Mouse (Mus musculus): ENCODE data around the gene Park7. TPM values are rescaled to one million over a fixed set of nuclear protein-coding genes. Genes with fewer than 3 reads are reported as not detected.
A peak's percentile ranks its signal among the peaks of the same experiment; 100 is the strongest.
"Not testable (repeated sequence)": the region's sequence is repeated elsewhere in the genome, so short reads cannot be mapped to it uniquely, and the experiment has no call there.

The Park7 gene
- total and polyA plus RNA-seq, 3 experiments: 148 to 265 (median 234) TPM

- H3K4me3 ChIP-seq; DNase-seq; H3K79me2 ChIP-seq (replicated peaks; ENCODE audit: control insufficient read depth, insufficient read depth, low read length); H3K27ac ChIP-seq; H3K27me3 ChIP-seq (ENCODE audit: control insufficient read depth, insufficient read depth, low read length); H3K36me3 ChIP-seq (ENCODE audit: control insufficient read depth, insufficient read depth, low read length); intact Hi-C loops (cut with DNase I); H3K4me1 ChIP-seq (ENCODE audit: control insufficient read depth, insufficient read depth, low read length); H3K9ac ChIP-seq (ENCODE audit: low read depth, low read length): not testable (repeated sequence)
- 74% methylated on average over 5 of the region's 5 CpGs for WGBS
- TF ChIP-seq CTCF (IDR thresholded peaks at IDR 0.05): peak; percentile 39
These were observed 5.7 kb downstream of the Park7 start for GRCm38 (mm10) chr4:150908512-150908911.

- DNase-seq: no peak
- intact Hi-C loops (cut with DNase I): no loop called here
- TF ChIP-seq EP300 (IDR thresholded peaks at IDR 0.05; ENCODE audit: insufficient read depth, low read depth, low read length) (no peak), CTCF (IDR thresholded peaks at IDR 0.05) (no peak), POLR2A (IDR thresholded peaks at IDR 0.05; ENCODE audit: insufficient read depth, low read depth, low read length) (no peak)
- H3K27ac ChIP-seq: no peak overlapping the region
- WGBS: 79% methylated on average over 8 of the region's 8 CpGs
- H3K4me1 ChIP-seq (ENCODE audit: control insufficient read depth, insufficient read depth, low read length): peaks cover 7% of the 10 kb centered on the region
- H3K27me3 ChIP-seq (ENCODE audit: control insufficient read depth, insufficient read depth, low read length): no peaks in the 10 kb centered on the region
- H3K79me2 ChIP-seq (replicated peaks; ENCODE audit: control insufficient read depth, insufficient read depth, low read length): no peaks in the 10 kb centered on the region
- no peaks in the 10 kb centered on the region for H3K36me3 ChIP-seq (ENCODE audit: control insufficient read depth, insufficient read depth, low read length)
- no peak overlapping the region for H3K4me3 ChIP-seq
- no peak overlapping the region for H3K9ac ChIP-seq (ENCODE audit: low read depth, low read length)
These were observed 7.1 kb downstream of the Park7 start for GRCm38 (mm10) chr4:150907099-150907498.

- no peaks in the 10 kb centered on the region for H3K36me3 ChIP-seq (ENCODE audit: control insufficient read depth, insufficient read depth, low read length)
- peak overlapping the region; percentile 85 for H3K27ac ChIP-seq
- intact Hi-C loops (cut with DNase I): no loop called here
- peaks cover 4% of the 10 kb centered on the region for H3K4me1 ChIP-seq (ENCODE audit: control insufficient read depth, insufficient read depth, low read length)
- H3K79me2 ChIP-seq (replicated peaks; ENCODE audit: control insufficient read depth, insufficient read depth, low read length): no peaks in the 10 kb centered on the region
- no peak for DNase-seq
- no peak overlapping the region for H3K9ac ChIP-seq (ENCODE audit: low read depth, low read length)
- H3K27me3 ChIP-seq (ENCODE audit: control insufficient read depth, insufficient read depth, low read length): no peaks in the 10 kb centered on the region
- WGBS: 83% methylated on average over 14 of the region's 14 CpGs
- H3K4me3 ChIP-seq: no peak overlapping the region
- no peak for TF ChIP-seq POLR2A (IDR thresholded peaks at IDR 0.05; ENCODE audit: insufficient read depth, low read depth, low read length)
- TF ChIP-seq CTCF (IDR thresholded peaks at IDR 0.05): no peak
- TF ChIP-seq EP300 (IDR thresholded peaks at IDR 0.05; ENCODE audit: insufficient read depth, low read depth, low read length): no peak
These were observed 11.0 kb downstream of the Park7 start for GRCm38 (mm10) chr4:150903091-150903742.

GRCm38 (mm10) chr4:150902062-150902461, 12.2 kb downstream of the Park7 start:
- Histone ChIP-seq H3K4me3 (no peak overlapping the region), H3K27ac (peak overlapping the region; percentile 85), H3K79me2 (replicated peaks; ENCODE audit: control insufficient read depth, insufficient read depth, low read length) (no peaks in the 10 kb centered on the region), H3K27me3 (ENCODE audit: control insufficient read depth, insufficient read depth, low read length) (no peaks in the 10 kb centered on the region), H3K4me1 (ENCODE audit: control insufficient read depth, insufficient read depth, low read length) (peaks cover 4% of the 10 kb centered on the region), H3K36me3 (ENCODE audit: control insufficient read depth, insufficient read depth, low read length) (no peaks in the 10 kb centered on the region), H3K9ac (ENCODE audit: low read depth, low read length) (peak overlapping the region; percentile 56)
- peak; percentile 47 to 73 for DNase-seq
- intact Hi-C loops (cut with DNase I): no loop called here
- TF ChIP-seq EP300 (IDR thresholded peaks at IDR 0.05; ENCODE audit: insufficient read depth, low read depth, low read length): no peak
- 0 out of 2 replicates have a peak, but pooled peaks have one; percentile 17 for TF ChIP-seq POLR2A (IDR thresholded peaks at IDR 0.05; ENCODE audit: insufficient read depth, low read depth, low read length)
- peak; percentile 0; the same call in 1 of the 2 replicates for TF ChIP-seq CTCF (IDR thresholded peaks at IDR 0.05)
- WGBS: 64% methylated on average over 12 of the region's 12 CpGs

GRCm38 (mm10) chr4:150901651-150902050, 12.6 kb downstream of the Park7 start:
- intact Hi-C loops (cut with DNase I): no loop called here
- H3K27ac ChIP-seq: peak overlapping the region; percentile 85
- H3K79me2 ChIP-seq (replicated peaks; ENCODE audit: control insufficient read depth, insufficient read depth, low read length): no peaks in the 10 kb centered on the region
- 42% methylated on average over 9 of the region's 9 CpGs for WGBS
- no peak overlapping the region for H3K4me3 ChIP-seq
- H3K36me3 ChIP-seq (ENCODE audit: control insufficient read depth, insufficient read depth, low read length): no peaks in the 10 kb centered on the region
- peak; percentile 81 to 85 for DNase-seq
- no peaks in the 10 kb centered on the region for H3K27me3 ChIP-seq (ENCODE audit: control insufficient read depth, insufficient read depth, low read length)
- TF ChIP-seq POLR2A (IDR thresholded peaks at IDR 0.05; ENCODE audit: insufficient read depth, low read depth, low read length) (no peak), CTCF (IDR thresholded peaks at IDR 0.05) (peak; percentile 95), EP300 (IDR thresholded peaks at IDR 0.05; ENCODE audit: insufficient read depth, low read depth, low read length) (peak; percentile 60; the same call in 1 of the 2 replicates)
- peak overlapping the region; percentile 44; the same call in 1 of the 2 replicates for H3K9ac ChIP-seq (ENCODE audit: low read depth, low read length)
- peaks cover 4% of the 10 kb centered on the region for H3K4me1 ChIP-seq (ENCODE audit: control insufficient read depth, insufficient read depth, low read length)

GRCm38 (mm10) chr4:150900486-150900885, 13.8 kb downstream of the Park7 start:
- no peak overlapping the region for H3K9ac ChIP-seq (ENCODE audit: low read depth, low read length)
- DNase-seq: no peak
- no peaks in the 10 kb centered on the region for H3K27me3 ChIP-seq (ENCODE audit: control insufficient read depth, insufficient read depth, low read length)
- no peaks in the 10 kb centered on the region for H3K36me3 ChIP-seq (ENCODE audit: control insufficient read depth, insufficient read depth, low read length)
- no peak overlapping the region for H3K4me3 ChIP-seq
- H3K4me1 ChIP-seq (ENCODE audit: control insufficient read depth, insufficient read depth, low read length): peaks cover 4% of the 10 kb centered on the region
- H3K27ac ChIP-seq: peak overlapping the region; percentile 85
- TF ChIP-seq CTCF (IDR thresholded peaks at IDR 0.05) (no peak), POLR2A (IDR thresholded peaks at IDR 0.05; ENCODE audit: insufficient read depth, low read depth, low read length) (no peak), EP300 (IDR thresholded peaks at IDR 0.05; ENCODE audit: insufficient read depth, low read depth, low read length) (no peak)
- H3K79me2 ChIP-seq (replicated peaks; ENCODE audit: control insufficient read depth, insufficient read depth, low read length): no peaks in the 10 kb centered on the region
- 85% methylated on average over 13 of the region's 13 CpGs for WGBS
- intact Hi-C loops (cut with DNase I): no loop called here
